Mouse (Mus musculus) stomach, embryonic 15.5 days (tissue): Measurements from ENCODE around the gene Zfp385c. TPM values are rescaled to one million over a fixed set of nuclear protein-coding genes. Genes with fewer than 3 reads are reported as not detected.
A peak's percentile ranks its signal among the peaks of the same experiment; 100 is the strongest.
"Not testable (repeated sequence)": the region's sequence is repeated elsewhere in the genome, so short reads cannot be mapped to it uniquely, and the experiment has no call there.

ENCODE experiments used
- ATAC-seq: fragments of 200-750 bp; cut with Nextera tagmentation; 2 replicates; pipeline ENCODE4 v1.8.0; 2017; ENCODE audit warnings: low read depth, moderate number of reproducible peaks, moderate TSS enrichment; ENCODE audit not compliant: insufficient read depth, low FRiP score
- H3K27ac ChIP-seq: fragments of 300-500 bp; sonication (generic); 2 replicates; pipeline ENCODE4 v1.5.1; 2015; ENCODE audit warnings: mild to moderate bottlenecking, inconsistent platforms
- H3K27me3 ChIP-seq: fragments of 300-500 bp; sonication (generic); replicated peaks from 2 replicates; pipeline ENCODE4 v1.6.1; 2015; ENCODE audit warnings: inconsistent platforms
- H3K36me3 ChIP-seq: fragments of 300-500 bp; sonication (generic); 2 replicates; pipeline ENCODE4 v1.6.1; 2015; ENCODE audit warnings: inconsistent platforms
- H3K4me1 ChIP-seq: fragments of 300-500 bp; sonication (generic); 2 replicates; pipeline ENCODE4 v1.6.1; 2015; ENCODE audit warnings: inconsistent platforms
- H3K4me2 ChIP-seq: fragments of 300-500 bp; sonication (generic); 2 replicates; pipeline ENCODE4 v1.6.1; 2015; ENCODE audit warnings: mild to moderate bottlenecking, inconsistent platforms
- H3K4me3 ChIP-seq: fragments of 300-500 bp; sonication (generic); replicated peaks from 2 replicates; pipeline ENCODE4 v1.5.1; 2015; ENCODE audit warnings: inconsistent platforms
- H3K9ac ChIP-seq: fragments of 300-500 bp; sonication (generic); 2 replicates; pipeline ENCODE4 v1.6.1; 2015; ENCODE audit warnings: inconsistent platforms
- H3K9me3 ChIP-seq: fragments of 300-500 bp; sonication (generic); 2 replicates; pipeline ENCODE4 v1.6.1; 2016; ENCODE audit warnings: inconsistent platforms
- WGBS: fragments of 180-500 bp; shearing (Covaris S2); methylation state at CpG from one replicate; pipeline ENCODE4 v1.1.7; 2015; 5-methylcytosine and 5-hydroxymethylcytosine counted together
- polyA plus RNA-seq: library from polyadenylated mRNA; unstranded; fragments of >200 nt; fragmentation: Nextera tagmentation; extraction: Ambion mirVana; gene quantifications from 2 replicates; pipeline ENCODE4 v1.2.1, GENCODE M21; 2015

Gene Zfp385c
- polyA plus RNA-seq, 1 experiment from 2014 or later = 0.06 TPM

DNA sequence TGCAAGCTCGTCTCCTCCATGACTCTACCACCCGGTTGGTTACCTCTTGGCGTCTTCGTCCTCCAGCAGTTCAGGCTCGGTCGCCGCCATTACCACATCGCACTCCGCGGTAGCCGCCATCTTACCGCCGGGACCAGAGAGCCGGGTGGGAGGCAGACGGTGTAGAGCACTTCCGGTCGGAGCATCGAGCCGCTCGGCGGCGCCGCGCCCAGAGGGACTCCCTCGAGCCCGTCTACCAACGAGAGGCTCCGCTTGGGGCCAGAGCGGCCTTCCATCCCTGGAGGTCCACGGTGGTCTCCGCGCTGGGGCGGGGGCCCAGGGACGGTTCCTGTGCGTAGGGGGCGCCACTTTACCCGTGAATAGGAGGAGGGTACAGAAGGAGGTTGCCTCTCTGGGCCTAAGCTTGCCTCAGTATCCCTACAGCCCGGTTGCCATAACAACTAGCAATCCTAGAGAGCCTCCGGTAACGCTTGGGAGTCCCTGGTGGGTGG lies 72.7 kb downstream of the Zfp385c start:
- Histone ChIP-seq H3K9me3 (no peaks in the 10 kb centered on the region), H3K27ac (peak overlapping the region; percentile 89), H3K4me3 (peak overlapping the region; percentile 98), H3K4me1 (peaks cover 25% of the 10 kb centered on the region), H3K9ac (peak overlapping the region; percentile 95), H3K36me3 (no peaks in the 10 kb centered on the region), H3K4me2 (peak overlapping the region; percentile 80), H3K27me3 (no peaks in the 10 kb centered on the region)
- WGBS = under 1% methylated on average over 40 of the region's 40 CpGs
- ATAC-seq = peak; percentile 93

DNA sequence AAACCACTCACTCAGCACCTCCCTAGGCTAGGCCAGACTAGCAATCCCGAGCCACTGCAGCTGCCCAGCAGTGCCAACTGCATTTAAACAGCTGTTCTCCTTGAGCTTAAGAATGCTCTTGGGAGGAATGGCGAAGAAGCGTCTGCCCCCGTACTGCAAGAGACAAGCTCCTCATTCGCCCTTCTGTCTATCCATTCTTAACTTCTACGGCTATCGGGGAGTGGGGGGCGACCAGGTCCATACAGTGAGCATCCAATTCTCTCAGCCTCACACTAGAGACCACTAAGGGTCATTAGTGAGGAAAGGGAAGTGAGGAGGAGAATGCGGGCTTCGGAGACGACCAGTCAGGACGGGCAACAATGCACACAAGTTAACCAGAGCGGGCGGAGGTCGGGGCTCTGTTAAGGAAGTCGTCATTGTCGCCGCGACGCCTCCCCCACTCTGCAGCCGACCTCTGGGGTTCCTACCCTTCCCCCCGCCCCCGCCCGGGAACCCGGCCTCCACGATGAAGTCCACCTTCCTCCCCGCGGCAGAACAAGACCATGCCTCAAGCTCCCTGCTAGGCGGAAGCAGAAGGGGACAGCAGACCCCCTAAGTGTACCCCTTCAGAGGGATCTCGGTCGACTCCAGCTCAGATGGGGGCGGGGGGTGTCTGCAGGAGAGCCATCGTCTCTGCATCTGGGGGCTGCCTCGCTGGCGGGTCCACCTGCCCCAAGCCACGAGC lies 73.3 kb downstream of the Zfp385c start, which contains the start of gene Nkiras2:
Gene Nkiras2 (plus strand): TSS at position 484 of the 724 bp plus-strand sequence.
- H3K9ac ChIP-seq = peak within 1 kb of the TSS; percentile 95
- WGBS = under 1% methylated on average over 35 of the region's 36 CpGs
- H3K4me3 ChIP-seq = peak within 1 kb of the TSS; percentile 98
- H3K9me3 ChIP-seq = no peaks in the 10 kb centered on the region
- peaks cover 20% of the 10 kb centered on the region for H3K4me1 ChIP-seq
- H3K4me2 ChIP-seq = peak within 1 kb of the TSS; percentile 80
- ATAC-seq = peak; percentile 53
- no peaks in the 10 kb centered on the region for H3K27me3 ChIP-seq
- peak within 1 kb of the TSS; percentile 89 for H3K27ac ChIP-seq
- no peaks in the 10 kb centered on the region for H3K36me3 ChIP-seq

DNA sequence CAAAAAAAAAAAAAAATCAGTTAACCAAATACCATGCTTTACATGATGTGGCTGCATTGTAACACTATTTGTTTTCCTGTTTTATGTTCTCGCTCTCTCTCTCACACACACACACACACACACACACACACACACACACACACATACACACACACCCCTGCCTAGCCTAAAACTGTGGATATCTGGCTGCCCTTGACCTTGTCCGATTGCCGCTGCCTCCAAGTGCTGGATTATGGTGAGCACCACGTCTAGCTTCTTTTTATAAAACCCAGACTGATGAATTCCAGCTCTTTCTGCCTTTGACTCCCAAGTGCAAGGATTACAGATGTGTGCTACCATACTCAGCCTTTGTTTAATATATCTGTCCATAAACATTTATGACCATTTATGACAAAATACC lies 74.8 kb downstream of the Zfp385c start:
- ATAC-seq = no peak
- H3K4me3 ChIP-seq = peak overlapping the region; percentile 98; the same call in 1 of the 2 replicates
- H3K9ac ChIP-seq = no peak overlapping the region

DNA sequence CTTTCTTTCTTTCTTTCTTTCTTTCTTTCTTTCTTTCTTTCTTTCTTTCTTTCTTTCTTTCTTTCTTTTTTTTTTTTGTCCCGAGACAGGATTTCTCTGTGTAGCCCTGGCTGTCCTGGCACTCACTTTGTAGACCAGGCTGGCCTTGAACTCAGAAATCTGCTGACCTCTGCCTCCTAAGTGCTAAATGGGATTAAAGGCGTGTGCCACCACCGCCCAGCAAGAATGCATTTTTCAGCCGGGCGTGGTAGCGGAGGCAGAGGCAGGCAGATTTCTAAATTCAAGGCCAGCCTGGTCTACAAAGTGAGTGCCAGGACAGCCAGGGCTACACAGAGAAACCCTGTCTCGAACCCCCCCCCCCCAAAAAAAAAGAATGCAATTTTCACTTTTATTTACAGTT lies 75.4 kb downstream of the Zfp385c start:
- 85% methylated on average over 7 of the region's 7 CpGs for WGBS

More for the DNA sequence above, 74.8 kb downstream of the Zfp385c start:
- Histone ChIP-seq H3K27ac (no peak overlapping the region), H3K4me2 (peak overlapping the region; percentile 80), H3K4me1 (peaks cover 15% of the 10 kb centered on the region), H3K27me3 (no peaks in the 10 kb centered on the region), H3K9me3 (no peaks in the 10 kb centered on the region), H3K36me3 (no peaks in the 10 kb centered on the region)
- 56% methylated on average over 4 of the region's 4 CpGs for WGBS

DNA sequence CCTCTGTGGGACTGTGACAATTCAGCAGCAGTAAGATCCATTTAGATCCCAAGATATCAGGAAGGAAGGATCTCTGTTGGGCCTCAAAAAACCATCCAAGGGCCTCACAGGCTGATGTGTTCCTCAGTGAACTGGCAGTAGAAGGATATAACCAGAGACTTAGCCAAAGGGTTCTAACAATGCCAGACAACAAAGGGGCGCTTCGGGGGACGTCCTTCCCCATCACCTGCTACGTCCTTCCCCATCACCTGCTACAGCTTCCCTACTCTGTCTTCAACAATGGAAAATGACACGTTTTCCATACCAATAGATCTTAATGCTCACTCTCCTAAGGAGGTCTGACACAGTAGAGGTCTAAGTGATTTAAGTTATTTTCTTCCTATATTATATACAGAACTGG lies 75.9 kb downstream of the Zfp385c start:
- no peak overlapping the region for H3K4me3 ChIP-seq
- H3K27ac ChIP-seq = no peak overlapping the region
- no peaks in the 10 kb centered on the region for H3K9me3 ChIP-seq
- no peak overlapping the region for H3K4me2 ChIP-seq
- no peak overlapping the region for H3K9ac ChIP-seq
- no peak for ATAC-seq
- H3K4me1 ChIP-seq = peaks cover 16% of the 10 kb centered on the region
- no peaks in the 10 kb centered on the region for H3K36me3 ChIP-seq
- no peaks in the 10 kb centered on the region for H3K27me3 ChIP-seq
- 90% methylated on average over 5 of the region's 5 CpGs for WGBS

More for the DNA sequence above, 75.4 kb downstream of the Zfp385c start:
- H3K4me2 ChIP-seq, H3K9me3 ChIP-seq, H3K4me3 ChIP-seq, ATAC-seq, H3K27me3 ChIP-seq, H3K9ac ChIP-seq, H3K36me3 ChIP-seq, H3K27ac ChIP-seq: not testable (repeated sequence)
- peaks cover 16% of the 10 kb centered on the region for H3K4me1 ChIP-seq

DNA sequence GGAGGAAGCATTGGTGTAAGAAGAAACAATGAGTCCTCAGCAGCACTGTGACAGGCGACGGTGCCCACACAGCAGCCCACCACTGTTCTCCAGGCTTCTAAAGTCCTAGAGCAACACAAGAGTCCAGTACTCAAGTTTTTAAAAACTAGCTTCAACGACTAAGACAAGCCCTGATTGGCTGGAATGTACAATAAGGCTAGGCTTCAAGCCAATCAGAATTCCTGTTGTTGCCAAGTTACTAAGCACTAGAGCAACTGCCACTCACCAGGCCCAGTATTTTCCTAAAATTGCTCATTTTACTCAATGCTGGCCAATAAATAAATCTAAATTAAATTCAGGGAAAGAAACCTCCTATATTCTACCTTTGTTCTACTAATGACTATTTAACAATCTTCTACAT lies 79.0 kb downstream of the Zfp385c start:
- no peaks in the 10 kb centered on the region for H3K27me3 ChIP-seq
- H3K4me2 ChIP-seq = peak overlapping the region; percentile 11; the same call in 1 of the 2 replicates
- H3K9me3 ChIP-seq = no peaks in the 10 kb centered on the region
- H3K4me1 ChIP-seq = peaks cover 24% of the 10 kb centered on the region
- 69% methylated on average over 3 of the region's 3 CpGs for WGBS
- H3K36me3 ChIP-seq = no peaks in the 10 kb centered on the region
- H3K27ac ChIP-seq = peak overlapping the region; percentile 16; the same call in 1 of the 2 replicates
- H3K9ac ChIP-seq = no peak overlapping the region
- no peak overlapping the region for H3K4me3 ChIP-seq
- no peak for ATAC-seq

DNA sequence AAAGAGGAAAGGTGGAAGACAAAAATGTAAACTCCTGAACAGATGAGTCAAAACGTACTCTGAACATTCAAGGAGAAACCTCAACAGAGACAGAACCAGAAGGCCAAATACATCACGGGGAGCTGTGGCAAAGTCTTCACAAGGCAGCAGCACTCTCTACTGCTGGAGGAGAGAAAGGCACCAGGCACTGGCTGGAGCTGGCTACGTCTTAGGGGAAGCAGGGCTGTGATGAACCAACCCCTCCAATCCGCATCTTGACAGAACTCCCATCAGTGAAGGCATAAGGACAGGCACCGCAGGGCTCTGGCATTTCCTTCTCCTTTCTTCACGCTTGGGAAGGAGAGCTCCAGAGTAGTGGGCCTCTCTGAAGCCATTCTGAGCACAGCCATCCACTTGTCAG lies 80.6 kb downstream of the Zfp385c start:
- Histone ChIP-seq H3K4me2 (no peak overlapping the region), H3K4me3 (no peak overlapping the region), H3K36me3 (no peaks in the 10 kb centered on the region), H3K27me3 (no peaks in the 10 kb centered on the region), H3K4me1 (peaks cover 16% of the 10 kb centered on the region; the same call in 1 of the 2 replicates), H3K9me3 (no peaks in the 10 kb centered on the region), H3K9ac (no peak overlapping the region), H3K27ac (no peak overlapping the region)
- no peak for ATAC-seq
- 82% methylated on average over 6 of the region's 6 CpGs for WGBS

DNA sequence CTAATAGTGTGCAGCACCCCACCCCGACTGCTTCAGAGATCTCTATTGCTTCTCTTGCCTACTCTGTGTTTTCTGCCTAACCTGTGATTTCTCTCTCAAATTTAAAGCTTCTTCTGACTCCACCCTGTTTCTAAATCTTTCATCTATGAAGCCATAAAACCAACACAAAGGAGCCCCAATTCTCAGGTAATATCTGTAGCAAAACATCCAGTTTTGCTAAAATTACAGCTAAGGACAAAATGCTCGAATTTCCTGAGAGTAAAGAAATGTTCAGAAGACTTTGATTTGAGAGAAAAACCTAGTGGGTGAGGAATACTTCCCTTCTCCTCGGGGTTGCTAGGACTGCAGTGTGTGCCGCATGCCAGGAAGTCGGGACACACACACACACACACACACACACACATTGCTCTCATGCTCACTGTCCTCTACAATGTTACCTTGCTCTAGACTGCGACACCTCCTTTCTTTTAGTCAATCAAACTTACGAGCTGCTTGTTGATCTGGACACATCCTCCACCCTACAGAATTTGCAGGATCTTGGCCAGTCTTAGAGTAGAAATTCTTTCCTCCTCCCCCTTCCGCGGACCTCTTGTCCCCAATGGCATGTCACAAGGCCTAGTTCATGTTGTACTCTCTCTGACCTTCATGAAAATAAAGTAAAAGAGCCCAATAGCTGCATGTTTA lies 82.1 kb downstream of the Zfp385c start:
- H3K27me3 ChIP-seq = no peaks in the 10 kb centered on the region
- no peak for ATAC-seq
- H3K4me2 ChIP-seq = no peak overlapping the region
- H3K9me3 ChIP-seq = no peaks in the 10 kb centered on the region
- no peak overlapping the region for H3K27ac ChIP-seq
- WGBS = 75% methylated on average over 9 of the region's 9 CpGs
- H3K4me3 ChIP-seq = no peak overlapping the region
- no peaks in the 10 kb centered on the region for H3K36me3 ChIP-seq
- no peak overlapping the region for H3K9ac ChIP-seq
- peaks cover 18% of the 10 kb centered on the region for H3K4me1 ChIP-seq

DNA sequence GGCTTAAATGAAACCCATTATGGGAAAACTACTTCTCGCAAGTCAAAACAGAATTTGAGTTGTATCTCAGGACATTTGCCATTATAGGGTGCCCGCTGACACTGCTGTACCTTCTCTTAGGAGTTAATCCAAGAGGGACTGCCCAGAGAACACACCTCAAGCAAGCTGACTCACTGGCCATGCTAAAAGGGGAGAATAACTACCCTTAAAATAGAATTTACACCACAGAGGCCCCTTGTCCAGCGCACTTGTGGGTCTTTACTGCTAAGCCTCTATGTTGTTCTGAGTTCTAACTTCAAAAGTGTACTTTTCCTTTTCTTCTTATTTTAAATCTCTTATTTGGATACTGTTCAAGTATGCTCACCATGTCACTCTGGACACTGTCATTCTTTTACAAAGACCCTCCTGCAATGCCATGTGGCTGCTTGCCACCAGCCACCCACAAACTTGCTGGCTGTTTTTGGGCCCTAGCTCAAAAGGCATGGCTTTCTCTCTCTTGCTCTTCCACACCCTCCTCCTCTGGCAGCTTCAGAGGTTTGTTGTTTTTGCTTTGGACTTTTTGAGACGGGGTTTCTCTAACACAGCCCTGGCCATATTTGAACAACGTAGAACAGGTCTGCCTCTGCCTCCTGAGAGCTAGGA lies 82.8 kb downstream of the Zfp385c start:
- H3K4me2 ChIP-seq = no peak overlapping the region
- no peaks in the 10 kb centered on the region for H3K9me3 ChIP-seq
- no peak overlapping the region for H3K4me3 ChIP-seq
- no peaks in the 10 kb centered on the region for H3K27me3 ChIP-seq
- H3K9ac ChIP-seq = no peak overlapping the region
- no peak overlapping the region for H3K27ac ChIP-seq
- H3K4me1 ChIP-seq = peaks cover 20% of the 10 kb centered on the region
- 75% methylated on average over 5 of the region's 5 CpGs for WGBS
- no peaks in the 10 kb centered on the region for H3K36me3 ChIP-seq
- no peak for ATAC-seq

DNA sequence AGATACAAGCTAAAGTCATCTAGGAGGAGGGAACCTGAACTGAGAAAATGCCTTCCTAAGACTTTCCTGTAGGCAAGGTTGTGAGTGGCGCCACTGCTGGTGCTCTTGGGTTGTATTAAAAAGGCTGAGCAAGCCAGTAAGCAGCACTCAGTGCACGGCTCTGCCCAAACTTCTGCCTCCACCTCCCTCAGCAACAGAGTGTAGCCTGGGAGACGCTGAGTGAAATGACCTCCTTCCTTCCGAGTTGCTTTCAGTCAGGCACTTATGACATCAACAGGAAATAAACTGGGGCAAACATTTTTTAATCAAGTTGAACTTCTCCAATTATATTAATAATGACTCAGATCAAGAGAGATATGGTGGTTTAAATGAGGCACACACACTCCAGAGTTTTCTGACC lies 83.5 kb downstream of the Zfp385c start:
- 0 out of 2 replicates have a peak, but pooled peaks cover under 1% of the 10 kb centered on the region for H3K36me3 ChIP-seq
- no peak overlapping the region for H3K9ac ChIP-seq
- H3K9me3 ChIP-seq = no peaks in the 10 kb centered on the region
- no peak overlapping the region for H3K4me3 ChIP-seq
- no peak overlapping the region for H3K4me2 ChIP-seq
- no peaks in the 10 kb centered on the region for H3K27me3 ChIP-seq
- ATAC-seq = no peak
- 0 out of 2 replicates have a peak overlapping the region, but pooled peaks have one; percentile 11 for H3K27ac ChIP-seq
- WGBS = 52% methylated on average over 4 of the region's 4 CpGs
- H3K4me1 ChIP-seq = peaks cover 23% of the 10 kb centered on the region

DNA sequence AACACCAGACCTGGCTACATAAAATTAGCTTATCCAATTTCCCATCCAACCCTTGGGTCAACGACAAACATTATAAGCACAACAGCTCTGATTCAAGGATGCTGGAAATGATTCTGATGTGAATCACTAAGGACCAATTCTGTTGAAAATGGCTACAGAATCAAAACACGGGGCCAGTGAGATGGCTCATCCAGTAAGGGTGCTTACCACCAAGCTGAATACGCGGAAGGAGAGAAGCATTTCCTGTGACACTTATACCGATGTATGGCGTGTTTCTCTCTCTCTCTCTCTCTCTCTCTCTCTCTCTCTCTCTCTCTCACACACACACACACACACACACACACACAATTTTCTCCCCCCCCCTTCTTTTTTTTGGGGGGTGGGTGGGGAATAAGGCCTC lies 85.1 kb downstream of the Zfp385c start:
- Histone ChIP-seq H3K27me3 (no peaks in the 10 kb centered on the region), H3K9ac (no peak overlapping the region), H3K4me1 (peaks cover 24% of the 10 kb centered on the region), H3K9me3 (no peaks in the 10 kb centered on the region), H3K36me3 (0 out of 2 replicates have a peak, but pooled peaks cover 2% of the 10 kb centered on the region), H3K4me2 (no peak overlapping the region), H3K4me3 (no peak overlapping the region), H3K27ac (no peak overlapping the region)
- no peak for ATAC-seq
- 85% methylated on average over 6 of the region's 6 CpGs for WGBS
